Mouse (Mus musculus): ENCODE measurements at regions not wholly inside any gene's neighbourhood (a gene's known extent, or its start where the extent isn't known, plus 50 kb on each side); places are given as distances from the start of the nearest gene placed in this dataset.

DNA sequence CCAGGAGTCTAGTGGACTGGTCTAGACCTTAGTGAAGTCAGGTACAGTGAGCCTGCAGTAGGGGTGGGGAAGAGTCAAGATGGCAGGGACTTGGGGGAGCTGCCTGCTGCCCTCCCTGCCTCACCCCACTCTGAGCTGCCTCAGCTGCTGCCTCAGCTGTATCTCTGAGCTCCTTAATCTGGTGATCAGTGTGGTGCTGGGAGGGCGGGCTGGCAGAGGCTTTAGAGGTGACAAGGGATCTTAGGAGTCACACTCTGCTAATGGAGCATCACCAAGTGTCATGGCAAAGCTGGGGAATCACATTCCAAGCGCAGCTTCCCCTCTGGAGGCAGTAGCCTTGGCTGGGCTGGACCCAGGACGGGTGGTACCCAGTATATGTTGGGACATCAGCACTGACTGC is 61.8 kb upstream of the Polg start:
- no peak for TF ChIP-seq CTCF (IDR thresholded peaks at IDR 0.05; ENCODE audit: low read depth, low read length)
- no peak for TF ChIP-seq POLR2A (IDR thresholded peaks at IDR 0.05; ENCODE audit: insufficient read depth, low read length)

Measured in ES-Bruce4 (cell line).